Mouse (Mus musculus): ENCODE measurements around the gene Notum. TPM values are rescaled to one million over a fixed set of nuclear protein-coding genes. Genes with fewer than 3 reads are reported as not detected.

Notum gene
- polyA plus RNA-seq (2012; ENCODE audit: low replicate concordance): not detected in 2 replicates

DNA sequence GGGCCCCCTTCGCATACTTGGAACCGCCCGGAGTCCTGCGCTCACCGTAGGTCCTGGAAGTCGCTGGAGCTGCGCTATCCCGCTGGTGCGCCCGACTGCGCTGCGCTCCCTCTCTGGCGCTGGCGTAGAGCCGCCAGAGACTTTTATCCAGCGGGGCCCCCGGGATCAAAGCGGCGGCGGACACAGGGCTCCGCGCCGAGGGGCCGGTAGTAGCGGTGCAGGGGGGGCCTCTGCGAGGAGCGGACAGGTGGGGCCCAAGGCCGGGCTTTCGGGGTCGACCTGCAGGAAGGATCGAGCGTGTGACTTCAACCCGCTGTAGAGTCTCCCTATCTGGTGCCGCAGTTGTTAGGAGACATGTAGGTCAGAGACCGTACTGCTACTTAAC lies at the start of gene Notum:
Gene Notum (minus strand): TSS at position 100 of the 385 bp plus-strand sequence.

DNA sequence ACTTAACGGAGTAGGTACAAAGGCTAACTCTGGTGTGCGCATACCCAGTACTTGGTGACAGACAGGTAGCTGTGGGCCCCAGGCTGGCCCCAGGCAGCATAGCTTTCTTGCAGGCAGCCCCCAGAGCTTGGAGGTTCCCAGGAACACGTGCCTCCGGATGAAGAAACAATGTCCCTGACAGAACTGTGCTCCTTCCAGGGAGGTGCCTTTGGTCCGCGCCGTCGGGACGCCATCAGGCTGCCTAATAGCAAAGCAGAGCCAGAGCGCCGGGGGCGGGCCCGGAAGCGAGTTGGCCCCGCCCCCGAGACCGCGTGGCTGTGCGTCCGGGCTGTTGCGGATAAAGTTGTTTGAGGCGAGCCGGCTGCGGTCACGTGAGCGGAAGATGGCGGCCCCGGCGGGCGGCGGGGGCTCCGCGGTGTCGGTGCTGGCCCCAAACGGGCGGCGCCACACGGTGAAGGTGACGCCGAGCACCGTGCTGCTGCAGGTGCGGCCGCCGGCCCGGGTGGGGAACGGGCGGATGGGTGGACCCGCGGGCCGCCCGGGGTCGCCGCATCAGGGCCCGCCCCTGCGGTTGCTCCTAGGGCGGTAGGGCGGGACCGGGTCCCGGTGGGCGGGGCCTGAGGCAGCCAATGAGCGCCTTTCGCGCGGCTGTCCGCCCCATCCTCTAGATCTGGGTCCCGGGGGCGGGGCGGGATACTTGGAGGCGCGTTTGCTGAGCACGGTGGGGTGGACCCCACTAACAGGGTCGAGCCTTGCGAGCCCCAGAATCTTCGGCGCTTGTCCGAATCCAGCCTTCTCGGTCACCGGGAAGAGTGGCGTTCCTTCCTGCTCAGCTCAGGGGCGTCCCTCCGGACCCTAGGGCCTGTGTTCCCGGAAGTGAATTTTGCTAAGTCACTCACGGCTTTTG lies 12.0 kb upstream of the Notum start, which contains the start of gene Aspscr1:
Gene Aspscr1 (plus strand): TSS at position 287 of the 907 bp plus-strand sequence.

DNA sequence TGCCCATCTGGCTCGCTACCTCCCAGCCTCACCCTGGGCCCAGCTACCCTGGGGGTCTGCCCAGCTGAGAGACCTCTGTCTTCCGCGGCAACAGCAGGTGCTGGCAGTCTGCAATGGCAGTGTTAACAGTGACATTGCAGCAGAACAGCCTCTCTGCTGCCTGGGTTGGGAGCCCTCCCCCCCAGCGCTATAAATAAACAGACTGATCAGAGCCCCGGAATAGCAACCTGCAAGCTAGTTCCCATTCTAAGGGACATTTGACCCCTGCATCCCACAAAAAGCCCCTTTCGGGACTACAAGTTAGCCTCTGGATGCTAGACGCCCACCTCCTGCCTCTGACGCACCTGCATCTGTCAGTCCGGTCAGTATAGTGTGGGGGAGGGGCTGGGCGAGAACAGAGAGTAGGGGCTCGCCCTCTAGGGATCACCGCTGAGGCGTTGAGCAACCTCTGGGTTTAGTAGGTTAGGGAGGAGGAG lies 12.9 kb downstream of the Notum start, which contains the start of gene Myadml2:
Gene Myadml2 (minus strand): TSS at position 158 of the 476 bp plus-strand sequence.

GRCm38 (mm10) chr11:120643601-120643987 lies 17.4 kb downstream of the Notum start, which contains the start of gene Pycr1:
TSS of gene Pycr1 (minus strand) at chr11:120643769.

GRCm38 (mm10) chr11:120633520-120634343 lies 27.2 kb downstream of the Notum start, which contains the start of gene Mafg:
TSS of gene Mafg (minus strand) at chr11:120633600.

GRCm38 (mm10) chr11:120625152-120625775 lies 35.7 kb downstream of the Notum start, which contains the start of gene Sirt7:
TSS of gene Sirt7 (minus strand) at chr11:120625240.

GRCm38 (mm10) chr11:120617519-120618112 lies 43.4 kb downstream of the Notum start, which contains the start of gene Pcyt2:
TSS of gene Pcyt2 (minus strand) at chr11:120617936.

GRCm38 (mm10) chr11:120608241-120609034 lies 52.5 kb downstream of the Notum start, which contains the start of gene Npb:
TSS of gene Npb (plus strand) at chr11:120608477.

Other genes with a start within 250 kb of the Notum start
- gene Nploc4, start 223.5 kb downstream of the Notum start, polyA plus RNA-seq (2012; ENCODE audit: low replicate concordance): 61.4 and 65.9 TPM in 2 replicates
- gene Tspan10, start 218.5 kb downstream of the Notum start, polyA plus RNA-seq (2012; ENCODE audit: low replicate concordance): 0.07 TPM in 1 of 2 replicates, not detected in the other
- gene Pde6g, start 207.7 kb downstream of the Notum start, polyA plus RNA-seq (2012; ENCODE audit: low replicate concordance): 0.13 and 0.58 TPM in 2 replicates
- gene Oxld1, start 203.1 kb downstream of the Notum start, polyA plus RNA-seq (2012; ENCODE audit: low replicate concordance): 10.5 and 12.8 TPM in 2 replicates
- 20.5 and 30.8 TPM in 2 replicates for gene Ccdc137, start 203.1 kb downstream of the Notum start, polyA plus RNA-seq (2012; ENCODE audit: low replicate concordance)
- 27.3 and 31.8 TPM in 2 replicates for gene Arl16, start 193.6 kb downstream of the Notum start, polyA plus RNA-seq (2012; ENCODE audit: low replicate concordance)
- 130 and 185 TPM in 2 replicates for gene Mrpl12, start 176.6 kb downstream of the Notum start, polyA plus RNA-seq (2012; ENCODE audit: low replicate concordance)
- 27.5 and 43.7 TPM in 2 replicates for gene Slc25a10, start 169.3 kb downstream of the Notum start, polyA plus RNA-seq (2012; ENCODE audit: low replicate concordance)
- not detected in 2 replicates for gene Gcgr, start 130.5 kb downstream of the Notum start, polyA plus RNA-seq (2012; ENCODE audit: low replicate concordance)
- gene Mcrip1, start 111.4 kb downstream of the Notum start, polyA plus RNA-seq (2012; ENCODE audit: low replicate concordance): 130 and 145 TPM in 2 replicates
- gene Ppp1r27, start 110.0 kb downstream of the Notum start, polyA plus RNA-seq (2012; ENCODE audit: low replicate concordance): not detected in 2 replicates
- gene P4hb, start 87.9 kb downstream of the Notum start, polyA plus RNA-seq (2012; ENCODE audit: low replicate concordance): 322 and 696 TPM in 2 replicates
- 989 and 1,139 TPM in 2 replicates for gene Arhgdia, start 79.6 kb downstream of the Notum start, polyA plus RNA-seq (2012; ENCODE audit: low replicate concordance)
- gene Alyref, start 62.8 kb downstream of the Notum start, polyA plus RNA-seq (2012; ENCODE audit: low replicate concordance): 123 and 133 TPM in 2 replicates
- gene Anapc11, start 62.8 kb downstream of the Notum start, polyA plus RNA-seq (2012; ENCODE audit: low replicate concordance): 30.2 and 93.3 TPM in 2 replicates
- gene Npb, start 52.7 kb downstream of the Notum start, polyA plus RNA-seq (2012; ENCODE audit: low replicate concordance): 3.7 and 6.2 TPM in 2 replicates
- 62.9 and 99.6 TPM in 2 replicates for gene Pcyt2, start 43.2 kb downstream of the Notum start, polyA plus RNA-seq (2012; ENCODE audit: low replicate concordance)
- gene Sirt7, start 35.9 kb downstream of the Notum start, polyA plus RNA-seq (2012; ENCODE audit: low replicate concordance): 225 and 508 TPM in 2 replicates
- gene Mafg, start 27.6 kb downstream of the Notum start, polyA plus RNA-seq (2012; ENCODE audit: low replicate concordance): 42.4 and 46.3 TPM in 2 replicates
- 1.2 and 1.3 TPM in 2 replicates for gene Pycr1, start 17.4 kb downstream of the Notum start, polyA plus RNA-seq (2012; ENCODE audit: low replicate concordance)
- gene Myadml2, start 13.0 kb downstream of the Notum start, polyA plus RNA-seq (2012; ENCODE audit: low replicate concordance): 0.42 and 1.4 TPM in 2 replicates
- gene Aspscr1, start 11.8 kb upstream of the Notum start, polyA plus RNA-seq (2012; ENCODE audit: low replicate concordance): 214 and 360 TPM in 2 replicates
- 30.9 and 103 TPM in 2 replicates for gene Cenpx, start 52.6 kb upstream of the Notum start, polyA plus RNA-seq (2012; ENCODE audit: low replicate concordance)
- 32.9 and 53.7 TPM in 2 replicates for gene Lrrc45, start 52.8 kb upstream of the Notum start, polyA plus RNA-seq (2012; ENCODE audit: low replicate concordance)
- gene Rac3, start 60.3 kb upstream of the Notum start, polyA plus RNA-seq (2012; ENCODE audit: low replicate concordance): 5.3 and 8.2 TPM in 2 replicates
- 20.4 and 47.0 TPM in 2 replicates for gene Dcxr, start 66.1 kb upstream of the Notum start, polyA plus RNA-seq (2012; ENCODE audit: low replicate concordance)
- gene Cbr2, start 70.9 kb upstream of the Notum start, polyA plus RNA-seq (2012; ENCODE audit: low replicate concordance): 7.5 and 8.2 TPM in 2 replicates
- 196 and 300 TPM in 2 replicates for gene Hmga1b, start 101.6 kb upstream of the Notum start, polyA plus RNA-seq (2012; ENCODE audit: low replicate concordance)
- 32.8 and 46.1 TPM in 2 replicates for gene Rfng, start 123.0 kb upstream of the Notum start, polyA plus RNA-seq (2012; ENCODE audit: low replicate concordance)
- 27.5 and 29.8 TPM in 2 replicates for gene Gps1, start 123.1 kb upstream of the Notum start, polyA plus RNA-seq (2012; ENCODE audit: low replicate concordance)
- gene Dus1l, start 135.2 kb upstream of the Notum start, polyA plus RNA-seq (2012; ENCODE audit: low replicate concordance): 78.0 and 102 TPM in 2 replicates
- gene Fasn, start 163.4 kb upstream of the Notum start, polyA plus RNA-seq (2012; ENCODE audit: low replicate concordance): 64.1 and 156 TPM in 2 replicates